Mouse (Mus musculus): Measurements from ENCODE around the gene Olfr1406.
"Not testable (repeated sequence)": the region's sequence is repeated elsewhere in the genome, so short reads cannot be mapped to it uniquely, and the experiment has no call there.

Gene Olfr1406

DNA sequence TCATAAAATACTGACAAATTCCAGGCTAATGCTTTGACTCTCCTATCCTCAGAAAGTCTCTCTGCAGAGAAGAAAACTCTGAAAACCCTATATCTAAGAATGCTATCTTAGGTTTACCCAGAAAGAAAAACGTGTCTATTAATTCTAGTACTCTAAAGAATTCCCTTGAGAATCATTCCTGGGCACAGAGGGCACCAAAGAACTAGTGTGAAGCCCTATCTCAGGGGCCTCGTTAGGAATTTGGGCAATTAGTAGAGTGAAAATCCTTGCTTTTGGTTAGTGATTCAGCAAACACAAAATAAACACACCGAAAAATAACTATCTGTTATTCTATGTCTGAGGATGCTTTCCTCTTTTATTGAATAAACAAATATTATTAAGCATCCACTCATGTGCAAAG lies at the start of gene Olfr1406:
TSS of gene Olfr1406 (minus strand) at position 101 of the 400 bp plus-strand sequence.
- DNase-seq (ENCODE audit: low spot score): no peak

DNA sequence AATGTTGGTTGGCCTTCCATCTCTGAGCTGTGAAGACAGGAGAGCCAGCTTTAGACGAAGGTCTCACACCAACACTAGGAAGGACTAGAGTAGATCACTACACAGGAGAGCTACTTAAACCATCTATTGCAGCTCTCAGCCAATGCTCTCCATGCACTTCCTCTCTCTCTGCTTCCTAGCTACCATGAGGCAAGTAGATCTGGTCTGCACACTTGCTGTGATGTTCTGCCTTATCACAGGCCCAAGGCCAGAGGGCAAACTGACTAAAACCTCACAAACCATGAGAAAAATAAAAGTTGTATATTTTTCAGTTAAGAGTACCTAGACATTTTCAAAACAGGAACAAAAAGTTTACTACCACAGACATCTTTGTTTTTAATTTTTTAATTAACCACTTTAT lies 46.6 kb upstream of the Olfr1406 start:
- not testable (repeated sequence) for DNase-seq (ENCODE audit: low spot score)

DNA sequence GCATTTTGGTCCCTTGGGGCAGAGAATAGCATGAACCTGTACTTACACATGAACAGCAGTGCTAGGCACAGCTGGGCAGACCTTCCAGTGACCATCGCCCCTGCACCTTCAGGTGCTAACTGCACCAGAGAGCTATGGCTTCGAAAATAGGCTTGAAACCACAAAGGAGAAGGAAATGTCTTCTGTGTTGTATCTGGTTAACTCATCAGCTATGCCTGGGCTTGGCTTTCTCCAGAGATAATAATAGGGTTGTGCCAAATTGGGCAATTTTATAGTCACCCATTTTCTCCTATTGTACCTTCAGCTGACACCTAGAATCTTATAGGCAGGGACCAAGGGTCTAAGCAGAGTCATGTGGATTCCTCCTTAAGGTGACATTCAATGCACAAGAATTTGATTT lies 36.6 kb upstream of the Olfr1406 start, which contains the start of gene Fcer1a:
TSS of gene Fcer1a (minus strand) at position 134 of the 400 bp plus-strand sequence.
- no peak for DNase-seq (ENCODE audit: low spot score)

DNA sequence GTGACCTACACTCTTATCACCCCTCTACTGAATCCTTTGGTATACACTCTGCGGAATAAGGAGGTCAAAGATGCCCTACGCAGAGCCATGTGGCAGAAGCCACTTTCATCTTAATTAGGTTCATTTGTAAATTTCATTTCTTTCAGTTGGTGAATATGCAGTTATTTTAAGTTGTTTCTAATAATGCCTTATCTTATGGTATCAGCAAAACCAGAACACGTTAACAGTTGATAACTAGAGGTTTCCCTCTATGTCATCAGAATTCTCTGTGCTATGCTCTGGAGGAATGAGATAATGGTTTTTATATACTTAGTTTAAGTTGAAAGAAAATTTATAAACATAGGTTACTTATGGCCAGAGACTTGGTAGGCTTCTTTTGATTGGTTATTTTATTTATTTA lies 26.0 kb upstream of the Olfr1406 start:
- no peak for DNase-seq (ENCODE audit: low spot score)

- DNase-seq (ENCODE audit: low spot score): no peak
Observed at GRCm38 (mm10) chr1:173212092-173212491, 21.7 kb upstream of the Olfr1406 start, which contains the start of gene Olfr1404. Gene Olfr1404 (plus strand): TSS chr1:173212392.

GRCm38 (mm10) chr1:173197508-173197907 lies 7.1 kb upstream of the Olfr1406 start, which contains the start of gene Olfr218:
Gene Olfr218 (plus strand): TSS chr1:173197808.
- no peak for DNase-seq (ENCODE audit: low spot score)

DNA sequence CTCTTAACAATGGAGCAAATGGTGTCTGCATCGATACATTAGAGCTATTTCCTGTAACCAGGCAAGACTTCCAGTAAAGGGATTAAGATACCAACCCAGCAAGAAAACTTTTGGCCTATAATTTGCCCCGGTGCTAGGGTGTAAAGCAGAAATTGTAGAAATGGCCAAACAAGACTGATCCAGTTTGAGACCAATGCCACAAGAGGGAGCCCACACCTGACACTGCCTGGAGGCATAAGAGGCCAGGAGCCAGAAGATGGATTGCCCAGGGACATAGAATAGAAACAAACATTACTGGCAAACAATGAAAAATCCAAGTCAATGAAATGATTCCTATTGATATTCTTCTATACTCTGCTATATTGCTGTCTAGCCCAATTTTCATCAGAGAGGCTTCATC lies 5.9 kb upstream of the Olfr1406 start:
- no peak for DNase-seq (ENCODE audit: low spot score)

- DNase-seq (ENCODE audit: low spot score): no peak
Observed at GRCm38 (mm10) chr1:173192059-173192458, 1.6 kb upstream of the Olfr1406 start.

DNA sequence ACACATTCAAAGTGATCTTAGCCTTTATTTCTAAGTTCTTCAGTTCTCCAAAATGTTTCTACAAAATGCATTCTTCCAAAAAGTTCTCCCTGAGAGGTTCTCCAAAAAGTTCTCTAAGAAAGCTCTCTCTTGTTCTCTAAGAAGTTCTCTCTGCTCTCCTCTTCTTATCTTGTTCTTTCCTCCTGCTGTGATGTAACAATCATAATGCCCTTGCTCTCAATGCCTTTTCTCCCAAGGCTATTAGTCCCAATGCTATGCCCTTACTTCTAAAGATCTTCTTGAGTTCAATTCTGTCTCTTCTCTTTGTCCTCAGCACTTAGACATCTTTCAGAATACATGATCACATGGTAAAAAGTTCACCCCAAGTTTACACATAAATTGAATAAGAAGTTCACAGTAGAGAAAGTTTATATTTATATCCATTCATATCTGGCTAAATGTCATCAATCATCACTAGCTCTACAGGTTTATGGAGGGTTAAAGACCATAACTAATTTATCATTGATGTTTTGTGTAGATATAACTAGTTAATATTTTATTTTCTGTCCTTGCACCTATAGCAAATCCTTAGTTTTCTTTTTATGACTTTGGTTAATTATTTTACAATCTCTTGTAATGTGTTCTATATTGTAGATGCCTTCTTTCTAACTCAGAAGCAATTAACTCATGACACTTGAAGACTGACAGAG lies 16.1 kb downstream of the Olfr1406 start:
- DNase-seq (ENCODE audit: low spot score): no peak

DNA sequence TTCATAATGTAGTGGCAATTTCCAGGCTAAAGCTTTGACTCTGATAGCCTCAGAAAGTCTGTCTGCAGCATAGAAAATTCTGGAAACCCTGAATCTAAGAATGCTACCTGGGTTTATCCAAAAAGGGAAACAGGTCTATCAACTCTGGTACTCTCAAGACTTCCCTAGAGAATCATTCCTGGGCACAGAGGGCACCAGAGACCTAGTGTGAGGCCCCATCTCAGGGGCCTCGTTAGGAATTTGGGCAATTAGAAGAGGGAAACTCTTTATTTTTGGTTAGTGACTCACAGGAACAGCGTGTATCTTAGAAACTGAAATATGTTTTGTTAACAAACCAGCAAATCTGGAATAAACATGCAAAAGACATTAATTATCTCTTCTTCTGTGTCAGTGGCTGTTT lies 53.2 kb downstream of the Olfr1406 start, which contains the start of gene Olfr1408:
TSS of gene Olfr1408 (minus strand) at position 101 of the 400 bp plus-strand sequence.
- DNase-seq (ENCODE audit: low spot score): no peak

Data from retina, embryonic 14.5 days (tissue).